Mouse (Mus musculus): ENCODE measurements at regions not wholly inside any gene's neighbourhood (a gene's known extent, or its start where the extent isn't known, plus 50 kb on each side); places are given as distances from the start of the nearest gene placed in this dataset.

DNA sequence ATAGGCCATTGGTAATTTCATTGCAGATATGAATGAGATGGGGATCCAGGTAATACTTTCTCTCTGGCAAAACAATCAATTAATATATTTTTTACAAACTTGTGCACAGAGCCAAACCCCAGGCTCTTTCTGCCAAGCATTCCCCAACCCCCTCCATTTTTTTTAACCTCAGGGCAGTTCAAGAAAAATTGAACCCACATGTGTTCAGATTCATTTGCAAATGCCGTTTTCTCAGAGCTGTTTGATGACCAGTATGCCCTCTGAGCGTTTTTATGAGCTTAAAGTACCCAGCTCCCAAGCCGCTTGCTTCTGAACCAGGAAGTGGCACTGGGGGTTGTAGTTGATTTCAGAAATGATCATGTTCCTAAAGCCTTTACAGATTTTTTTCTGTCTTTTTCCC, 611.4 kb upstream of the Clint1 start:
- in situ Hi-C loops (cut with MboI; ENCODE audit: low sequenced_read_pairs) = no loop called here

- in situ Hi-C loops (cut with MboI; ENCODE audit: low sequenced_read_pairs) = no loop called here
These were observed 610.2 kb upstream of the Clint1 start for GRCm38 (mm10) chr11:45241671-45242070.

GRCm38 (mm10) chr11:45244796-45245195, 607.1 kb upstream of the Clint1 start:
- in situ Hi-C loops (cut with MboI; ENCODE audit: low sequenced_read_pairs) = no loop called here

GRCm38 (mm10) chr11:45256019-45256418, 595.8 kb upstream of the Clint1 start:
- in situ Hi-C loops (cut with MboI; ENCODE audit: low sequenced_read_pairs) = no loop called here

GRCm38 (mm10) chr11:45262198-45262597, 589.7 kb upstream of the Clint1 start:
- in situ Hi-C loops (cut with MboI; ENCODE audit: low sequenced_read_pairs) = no loop called here

DNA sequence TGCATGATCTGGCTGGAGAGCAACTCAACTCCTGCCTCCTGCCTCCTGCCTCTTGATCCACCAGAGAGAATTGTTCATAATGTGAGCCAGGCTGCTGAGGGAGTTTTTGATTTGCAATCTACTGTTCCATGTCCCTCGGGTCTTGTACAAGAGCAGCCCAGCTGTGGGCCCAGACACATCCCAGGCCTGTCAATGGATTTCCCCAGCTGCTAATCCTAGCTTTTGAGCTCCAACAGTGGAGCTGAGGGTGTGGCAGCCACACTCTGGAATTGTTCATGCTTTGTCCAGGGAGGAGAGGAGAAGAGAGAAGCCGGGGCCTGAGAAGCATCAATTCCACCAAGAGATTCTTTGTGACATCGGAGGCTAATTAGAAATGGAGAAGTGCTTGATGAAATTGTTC, 587.9 kb upstream of the Clint1 start:
- in situ Hi-C loops (cut with MboI; ENCODE audit: low sequenced_read_pairs) = no loop called here

GRCm38 (mm10) chr11:45265171-45265988, 586.5 kb upstream of the Clint1 start:
- in situ Hi-C loops (cut with MboI; ENCODE audit: low sequenced_read_pairs) = no loop called here

GRCm38 (mm10) chr11:45265989-45266302, 585.9 kb upstream of the Clint1 start:
- in situ Hi-C loops (cut with MboI; ENCODE audit: low sequenced_read_pairs) = no loop called here

GRCm38 (mm10) chr11:45269215-45269614, 582.6 kb upstream of the Clint1 start:
- in situ Hi-C loops (cut with MboI; ENCODE audit: low sequenced_read_pairs) = no loop called here

- in situ Hi-C loops (cut with MboI; ENCODE audit: low sequenced_read_pairs) = no loop called here
These were observed 580.6 kb upstream of the Clint1 start for GRCm38 (mm10) chr11:45271206-45271605.

GRCm38 (mm10) chr11:45274446-45275119, 577.3 kb upstream of the Clint1 start:
- in situ Hi-C loops (cut with MboI; ENCODE audit: low sequenced_read_pairs) = no loop called here

GRCm38 (mm10) chr11:45275170-45275569, 576.7 kb upstream of the Clint1 start:
- in situ Hi-C loops (cut with MboI; ENCODE audit: low sequenced_read_pairs) = no loop called here

DNA sequence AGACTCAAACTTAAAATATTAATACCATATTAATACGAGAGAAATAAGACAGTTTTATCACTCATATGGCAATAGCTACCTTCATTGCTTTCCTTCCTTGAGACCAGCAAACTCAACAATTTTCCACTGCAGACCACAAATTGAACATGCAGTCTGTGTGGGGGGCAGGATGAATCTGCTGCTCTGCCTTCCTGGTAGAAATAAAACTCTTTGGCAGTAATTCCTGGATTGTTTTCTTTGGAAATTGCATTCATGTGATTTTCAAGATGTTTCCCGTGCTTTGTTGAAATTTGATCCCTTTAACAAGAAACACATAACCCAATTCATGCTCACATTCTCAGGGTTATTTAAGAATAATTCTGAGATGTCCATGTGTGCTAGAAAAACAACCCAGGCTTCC, 555.1 kb upstream of the Clint1 start:
- in situ Hi-C loops (cut with MboI; ENCODE audit: low sequenced_read_pairs) = no loop called here

GRCm38 (mm10) chr11:45311934-45312333, 539.9 kb upstream of the Clint1 start:
- in situ Hi-C loops (cut with MboI; ENCODE audit: low sequenced_read_pairs) = no loop called here

GRCm38 (mm10) chr11:45323766-45324165, 528.1 kb upstream of the Clint1 start:
- in situ Hi-C loops (cut with MboI; ENCODE audit: low sequenced_read_pairs) = no loop called here

DNA sequence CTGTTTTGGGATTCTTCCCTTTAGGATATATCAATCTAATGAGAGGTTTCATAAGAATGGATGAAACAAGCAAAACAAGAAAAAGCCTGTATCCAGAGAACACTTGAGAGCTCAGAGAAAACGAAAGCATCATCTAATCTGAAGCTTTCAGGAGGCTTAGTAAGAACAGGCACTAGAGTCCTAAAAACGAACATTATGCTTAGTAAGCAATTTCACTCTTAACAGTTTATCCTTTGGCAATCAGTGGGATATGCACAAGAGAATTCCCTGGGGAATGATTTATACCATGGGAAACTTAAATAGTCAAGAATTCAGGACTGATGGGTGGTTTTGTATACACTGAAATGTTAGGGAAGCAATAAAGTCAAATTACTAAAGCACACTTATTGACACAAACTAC, 521.5 kb upstream of the Clint1 start:
- in situ Hi-C loops (cut with MboI; ENCODE audit: low sequenced_read_pairs) = no loop called here

GRCm38 (mm10) chr11:45333756-45334155, 518.1 kb upstream of the Clint1 start:
- in situ Hi-C loops (cut with MboI; ENCODE audit: low sequenced_read_pairs) = no loop called here

DNA sequence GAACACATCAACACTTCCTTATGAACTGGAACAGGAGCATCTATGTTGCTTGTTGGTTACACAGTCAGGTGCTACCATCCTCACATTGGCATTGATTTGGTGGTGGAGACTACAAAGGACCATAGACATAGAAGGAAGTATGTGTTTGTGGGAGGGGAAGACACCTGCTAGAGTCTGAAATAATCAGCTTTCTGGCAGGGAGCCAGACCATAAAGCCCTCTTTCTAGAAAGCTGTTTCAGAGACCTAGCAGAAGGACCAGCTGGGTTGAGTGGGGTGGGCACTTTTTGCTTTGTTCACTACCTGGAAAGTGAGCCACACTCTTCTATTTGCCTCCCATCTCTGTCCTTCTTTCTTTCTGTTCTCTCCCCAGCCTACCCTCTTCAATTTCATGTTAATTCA, 502.5 kb upstream of the Clint1 start:
- in situ Hi-C loops (cut with MboI; ENCODE audit: low sequenced_read_pairs) = no loop called here

GRCm38 (mm10) chr11:45365343-45365742, 486.5 kb upstream of the Clint1 start:
- in situ Hi-C loops (cut with MboI; ENCODE audit: low sequenced_read_pairs) = no loop called here

DNA sequence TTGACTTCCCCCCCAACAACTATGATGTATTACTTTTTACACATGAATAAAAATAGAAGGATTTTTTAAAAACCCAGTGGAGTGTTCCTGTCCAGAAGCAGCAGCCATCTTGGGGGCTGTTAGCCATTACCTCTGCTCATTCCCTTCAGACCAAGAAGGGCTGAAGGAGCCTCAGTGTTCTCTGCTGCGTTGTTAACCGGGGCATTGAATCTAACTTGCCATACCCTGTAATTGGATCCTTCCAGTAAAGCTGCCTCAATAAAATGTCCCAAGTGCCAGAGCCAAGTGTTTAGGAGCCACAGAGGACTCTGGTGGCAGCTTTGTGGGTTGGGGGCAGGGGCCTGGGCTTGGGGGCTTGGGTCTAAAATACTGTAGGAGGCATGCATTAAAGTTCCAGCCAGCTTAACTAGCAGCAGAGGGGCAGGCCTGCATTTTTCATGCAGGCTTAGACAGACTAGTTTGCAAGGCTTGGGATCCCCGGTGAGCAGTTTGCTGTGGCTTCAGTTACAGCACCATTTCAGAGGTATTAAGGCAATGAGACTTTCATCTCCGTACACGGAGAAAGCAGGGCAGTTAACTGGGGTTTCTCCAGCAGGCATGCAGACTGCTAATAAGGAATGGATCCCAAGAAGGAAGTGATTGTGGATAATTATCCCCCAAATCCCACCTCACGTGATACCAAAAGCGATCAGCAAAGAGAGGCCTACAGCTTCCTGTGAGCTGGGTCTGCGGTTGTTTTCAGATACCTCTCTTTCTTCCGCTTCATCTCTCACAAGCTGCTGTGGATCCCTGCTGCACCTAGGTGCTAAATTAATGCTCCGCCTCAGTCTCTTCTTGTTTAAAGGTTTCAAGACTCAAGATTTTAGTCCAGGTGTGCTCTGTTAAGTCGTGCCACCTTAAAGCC, 462.4 kb upstream of the Clint1 start:
- in situ Hi-C loops (cut with MboI; ENCODE audit: low sequenced_read_pairs) = no loop called here

- in situ Hi-C loops (cut with MboI; ENCODE audit: low sequenced_read_pairs) = no loop called here
These were observed 455.8 kb upstream of the Clint1 start for GRCm38 (mm10) chr11:45396009-45396408.

- in situ Hi-C loops (cut with MboI; ENCODE audit: low sequenced_read_pairs) = no loop called here
These were observed 453.7 kb upstream of the Clint1 start for GRCm38 (mm10) chr11:45398188-45398587.

Measured in CH12F3 (cell line).